In genomic region chr14:30625131-30625807, GRCm38 (mm10) we compare ENCODE assay signal across 9 mouse cellular contexts. TPM values are rescaled to one million over a fixed set of nuclear protein-coding genes. Genes with fewer than 3 reads are reported as not detected.
DNase-seq lines count a peak whose midpoint lies in the region; ATAC-seq and TF ChIP-seq lines count a peak whose summit lies in the region.
"Had no signal": no experiment of that assay in that cellular context is flagged by ENCODE, and none has a peak within 500 bp of the region (broad histone marks: within the 10 kb centered on the region; RNA-seq: fewer than 3 reads in every experiment).

No protein-coding gene starts in this region.

- H3K4me2 ChIP-seq in hindbrain, postnatal 0 days (ENCODE audit: low read depth, low read length): peak overlapping the region; percentile 62
- peak overlapping the region; percentile 96 for H3K4me2 ChIP-seq in liver, embryonic 16.5 days (ENCODE audit: low read depth, low read length)
- peak overlapping the region; percentile 62 for H3K4me2 ChIP-seq in neural tube, embryonic 15.5 days

- no peak for TF ChIP-seq CTCF in hindbrain, postnatal 0 days (IDR thresholded peaks at IDR 0.05; ENCODE audit: low read depth)

- H3K4me3 ChIP-seq in hindbrain, postnatal 0 days (ENCODE audit: low read length): peak overlapping the region; percentile 47
- peak overlapping the region; percentile 79 for H3K4me3 ChIP-seq in liver, embryonic 16.5 days (ENCODE audit: low read depth, low read length)
- peak overlapping the region; percentile 55 for H3K4me3 ChIP-seq in neural tube, embryonic 15.5 days (replicated peaks)

- no peaks in the 10 kb centered on the region for H3K27me3 ChIP-seq in hindbrain, postnatal 0 days (ENCODE audit: insufficient read depth, low read length)
- no peaks in the 10 kb centered on the region for H3K27me3 ChIP-seq in liver, embryonic 16.5 days (ENCODE audit: control insufficient read depth, insufficient read depth, low read depth, low read length)
- 0 out of 2 replicates have a peak, but pooled peaks cover 6% of the 10 kb centered on the region for H3K27me3 ChIP-seq in neural tube, embryonic 15.5 days (replicated peaks)
- H3K27me3 ChIP-seq: Patski had no signal

- peak overlapping the region; percentile 50 for H3K9ac ChIP-seq in hindbrain, postnatal 0 days (replicated peaks; ENCODE audit: low read length)
- peak overlapping the region; percentile 75 for H3K9ac ChIP-seq in liver, embryonic 16.5 days (ENCODE audit: low read depth, low read length)
- peak overlapping the region; percentile 44 for H3K9ac ChIP-seq in neural tube, embryonic 15.5 days (replicated peaks)

- peaks cover 4% of the 10 kb centered on the region; the same call in 1 of the 2 replicates for H3K4me1 ChIP-seq in hindbrain, postnatal 0 days (ENCODE audit: insufficient read depth, low read length)
- peaks cover 29% of the 10 kb centered on the region for H3K4me1 ChIP-seq in liver, embryonic 16.5 days (ENCODE audit: control insufficient read depth, low read depth, low read length)
- H3K4me1 ChIP-seq in neural tube, embryonic 15.5 days: peaks cover 22% of the 10 kb centered on the region

- H3K9me3 ChIP-seq in hindbrain, postnatal 0 days (ENCODE audit: low read length): no peaks in the 10 kb centered on the region
- no peaks in the 10 kb centered on the region for H3K9me3 ChIP-seq in liver, embryonic 16.5 days (replicated peaks; ENCODE audit: control insufficient read depth, low read length)
- H3K9me3 ChIP-seq in neural tube, embryonic 15.5 days (replicated peaks): no peaks in the 10 kb centered on the region

- intact Hi-C loops in gastrocnemius, postnatal 14 days (cut with DNase I; ENCODE audit: low total_unique reads): no loop called here

- DNase-seq in frontal cortex, postnatal 10 days (ENCODE audit: low spot score in 2 of 2): peak; percentile 29 to 33
- DNase-seq in frontal cortex, postnatal 14 days (ENCODE audit: low spot score in 2 of 2): no peak
- peak; percentile 78 for DNase-seq in c-Kit-positive CD71-positive TER-119-negative erythroid progenitor cells, embryonic 14.5 days (ENCODE audit: low read depth)
- DNase-seq in gastrocnemius, postnatal 14 days: peak; percentile 64
- DNase-seq in hindbrain, postnatal 0 days (ENCODE audit: low spot score): peak; percentile 25
- peak; percentile 58 to 71 for DNase-seq in urinary bladder, postnatal 4 days (ENCODE audit: low spot score in 2 of 2)

- no peaks in the 10 kb centered on the region for H3K36me3 ChIP-seq in hindbrain, postnatal 0 days (ENCODE audit: insufficient read depth, low read length)
- H3K36me3 ChIP-seq in liver, embryonic 16.5 days (ENCODE audit: control insufficient read depth, insufficient read depth): no peaks in the 10 kb centered on the region
- no peaks in the 10 kb centered on the region for H3K36me3 ChIP-seq in neural tube, embryonic 15.5 days

- WGBS in hindbrain, postnatal 0 days: 2% methylated on average over 39 of the region's 39 CpGs
- under 1% methylated on average over 39 of the region's 39 CpGs for WGBS in liver, embryonic 16.5 days (ENCODE audit: insufficient replicate concordance)
- 1% methylated on average over 39 of the region's 39 CpGs for WGBS in neural tube, embryonic 15.5 days

- H3K27ac ChIP-seq in hindbrain, postnatal 0 days: peak overlapping the region; percentile 58
- peak overlapping the region; percentile 15 for H3K27ac ChIP-seq in liver, embryonic 16.5 days (ENCODE audit: low read length)
- peak overlapping the region; percentile 63; the same call in 1 of the 2 replicates for H3K27ac ChIP-seq in neural tube, embryonic 15.5 days (replicated peaks)

- peak; percentile 37; the same call in 1 of the 2 replicates for ATAC-seq in hindbrain, postnatal 0 days
- peak; percentile 56 for ATAC-seq in liver, embryonic 16.5 days (ENCODE audit: low read depth)
- peak; percentile 26 for ATAC-seq in neural tube, embryonic 15.5 days (ENCODE audit: low FRiP score)

RNA-seq across cellular contexts. Expression of gene Prkcd, which starts 0.7 kb away (rescaled TPM):
- total RNA-seq in gastrocnemius, postnatal 14 days (2021): 1 to 10 TPM; 7.8 to 9.1 TPM
- total RNA-seq in hindbrain, postnatal 0 days (2014; rRNA removed): 26.2 and 26.8 TPM in 2 replicates
- 19.6 and 20.4 TPM in 2 replicates for polyA plus RNA-seq in hindbrain, postnatal 0 days (2015; fragmentation: Nextera tagmentation; extraction: Ambion mirVana)
- 16.3 and 16.4 TPM in 2 replicates for polyA plus RNA-seq in liver, embryonic 16.5 days (2015; fragmentation: Nextera tagmentation; extraction: Ambion mirVana)
- 35.2 and 41.8 TPM in 2 replicates for polyA plus RNA-seq in neural tube, embryonic 15.5 days (2015; fragmentation: Nextera tagmentation; extraction: Ambion mirVana)

RNA-seq across cellular contexts. Expression of gene Rft1, which starts 28.9 kb away (rescaled TPM):
- total RNA-seq in gastrocnemius, postnatal 14 days (2021): 1 to 10 TPM; 5.5 to 6.7 TPM
- 11.4 and 18.2 TPM in 2 replicates for total RNA-seq in hindbrain, postnatal 0 days (2014; rRNA removed)
- polyA plus RNA-seq in hindbrain, postnatal 0 days (2015; fragmentation: Nextera tagmentation; extraction: Ambion mirVana): 10.0 and 10.1 TPM in 2 replicates
- 3.9 and 4.1 TPM in 2 replicates for polyA plus RNA-seq in liver, embryonic 16.5 days (2015; fragmentation: Nextera tagmentation; extraction: Ambion mirVana)
- polyA plus RNA-seq in neural tube, embryonic 15.5 days (2015; fragmentation: Nextera tagmentation; extraction: Ambion mirVana): 9.0 and 9.6 TPM in 2 replicates

Comparison
In these comparisons a context has a peak if more than half of its experiments do, and no peak if none do; other contexts are left out.
1. DNase-seq: peak in frontal cortex, postnatal 10 days (2 of 2), c-Kit-positive CD71-positive TER-119-negative erythroid progenitor cells, embryonic 14.5 days (single experiment), gastrocnemius, postnatal 14 days (single experiment), hindbrain, postnatal 0 days (single experiment) and urinary bladder, postnatal 4 days (2 of 2); none in frontal cortex, postnatal 14 days (0 of 2).
2. Peak in every context shown above with its lines, with median percentiles within 50 percentile points of each other: ATAC-seq, H3K27ac ChIP-seq, H3K4me2 ChIP-seq, H3K4me3 ChIP-seq and H3K9ac ChIP-seq.